Mouse (Mus musculus) adrenal gland, adult (tissue): ENCODE data around the gene Gm28269.

Experiments used
- DNase-seq, 2 experiments: peaks; one replicate each; pipeline ENCODE4 v3.0.0; 2022 to 2023; ENCODE audit warnings: low spot score in 1 of 2; ENCODE audit not compliant: inconsistent age in 2 of 2

The Gm28269 gene

DNA sequence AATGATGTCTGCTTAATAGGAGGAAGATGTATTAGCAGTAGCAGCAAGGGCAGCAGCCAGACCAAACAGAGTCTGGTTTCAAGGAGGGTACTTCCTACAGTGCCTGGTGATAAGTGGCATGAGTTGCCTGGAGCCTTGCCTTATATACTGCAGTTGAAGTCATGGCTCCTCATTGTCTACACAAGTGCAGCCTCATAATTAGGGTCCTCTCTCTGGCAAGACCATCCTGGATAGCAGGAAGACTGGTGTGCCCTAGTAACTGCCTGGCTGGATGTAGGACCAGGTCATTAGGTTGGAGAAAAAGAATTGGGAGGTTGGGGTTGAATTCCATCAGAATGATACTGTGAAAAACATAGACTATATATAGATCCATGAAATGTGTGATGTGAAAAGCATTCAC, at the start of gene Gm28269:
TSS of gene Gm28269 (minus strand) at position 101 of the 400 bp plus-strand sequence.
- DNase-seq: no peak

DNA sequence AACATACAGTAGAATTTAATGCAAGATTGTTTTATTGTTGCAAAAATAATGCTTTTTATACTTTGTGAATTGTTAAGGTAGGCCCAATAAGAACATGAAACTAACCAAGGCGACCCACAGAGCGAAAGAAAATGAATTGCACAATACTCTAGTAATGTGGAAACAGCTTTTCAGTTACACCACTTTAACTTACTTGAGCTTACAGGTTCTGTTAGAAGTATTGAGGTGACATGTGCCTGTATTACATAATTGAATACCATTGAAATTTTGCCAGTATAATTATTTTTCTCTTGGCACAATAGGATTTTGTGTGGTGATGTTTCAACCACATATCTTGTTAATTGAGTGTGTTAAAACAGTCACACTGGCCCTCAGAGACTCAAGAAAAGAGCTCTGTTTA, 28.0 kb downstream of the Gm28269 start:
- no peak for DNase-seq

GRCm38 (mm10) chrX:21715293-21715692, 29.6 kb downstream of the Gm28269 start:
- DNase-seq: no peak

DNA sequence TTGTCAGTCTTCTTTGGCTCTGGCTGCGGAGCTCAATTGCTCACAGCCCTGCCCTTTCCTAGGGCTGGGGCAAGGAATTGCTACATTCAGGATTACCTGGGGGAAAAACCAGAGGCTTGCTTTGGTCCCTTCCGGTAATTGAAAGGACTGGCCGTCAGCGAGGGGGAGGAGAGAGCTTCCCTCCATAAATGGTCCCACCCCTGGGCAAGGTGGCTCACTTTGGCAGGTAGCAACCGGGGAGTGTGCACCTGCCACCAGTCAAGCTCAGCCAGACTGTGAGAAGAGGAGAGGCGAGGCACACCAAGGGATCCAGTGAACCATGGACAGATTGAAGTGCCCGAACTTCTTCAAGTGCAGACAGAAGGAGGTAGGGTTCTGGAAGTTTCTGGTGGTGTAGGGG, 30.1 kb downstream of the Gm28269 start, which contains the start of gene Slc6a14:
TSS of gene Slc6a14 (plus strand) at position 68 of the 400 bp plus-strand sequence.
- no peak for DNase-seq

DNA sequence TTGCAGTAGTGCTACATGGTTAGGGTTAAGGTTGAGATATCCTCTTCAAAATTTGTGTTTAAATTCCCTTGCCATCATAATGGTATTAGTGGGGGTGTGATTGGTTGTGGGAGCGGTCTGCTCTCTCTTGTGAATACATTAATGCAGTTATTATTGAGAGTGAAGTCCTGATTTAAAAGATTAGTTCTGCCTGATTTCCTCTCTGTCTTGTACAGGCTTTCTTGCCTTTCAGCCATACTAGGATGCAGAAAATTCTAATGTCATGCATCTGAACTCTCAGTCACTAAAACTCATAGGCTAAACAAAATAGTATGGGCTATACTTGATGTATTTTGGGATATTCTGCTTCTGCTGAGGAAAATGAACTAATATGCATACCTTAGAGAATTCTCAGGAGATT, 40.4 kb downstream of the Gm28269 start:
- DNase-seq: no peak

DNA sequence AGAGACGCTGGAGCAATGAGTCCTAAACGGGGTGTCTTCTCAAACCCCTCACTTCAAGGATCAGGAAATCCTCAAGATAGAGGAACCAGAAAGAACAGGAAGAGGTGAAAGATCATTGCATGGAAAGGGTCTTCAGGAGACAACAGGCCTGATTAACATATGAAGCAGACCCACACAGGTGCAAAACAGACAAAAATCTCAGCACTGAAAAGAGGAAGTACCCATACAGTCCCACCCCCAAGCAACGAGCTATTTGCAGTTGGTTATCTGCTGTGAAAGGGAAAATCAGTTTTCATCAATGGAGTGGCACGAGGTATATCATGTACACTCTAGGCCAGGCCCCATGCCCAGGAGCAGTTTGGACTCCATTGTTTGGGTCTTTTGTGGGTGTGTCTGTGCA, 43.3 kb downstream of the Gm28269 start:
- no peak for DNase-seq

DNA sequence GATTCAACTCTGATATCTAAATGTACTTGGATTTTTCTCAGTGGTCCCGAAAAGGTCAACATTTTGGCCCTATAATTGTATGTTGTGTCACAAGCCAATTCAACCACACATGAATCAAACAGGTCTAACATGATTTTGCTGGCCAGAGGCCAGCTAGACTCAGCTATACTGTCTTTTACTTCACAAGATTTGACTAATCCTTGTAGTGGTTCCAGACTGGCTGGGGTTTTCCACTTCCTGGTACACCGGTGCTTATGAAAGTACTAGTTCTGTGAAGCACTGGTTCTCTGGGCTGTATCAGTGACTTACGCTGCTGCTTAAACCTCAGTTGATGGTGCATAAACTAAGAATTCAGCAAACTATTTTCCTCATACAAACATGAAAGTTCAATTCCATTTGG, 49.2 kb downstream of the Gm28269 start:
- DNase-seq: no peak

GRCm38 (mm10) chrX:21695220-21695619, 49.7 kb downstream of the Gm28269 start:
- DNase-seq: no peak
